Mouse (Mus musculus) heart, postnatal 0 days (tissue): ENCODE data around the gene Gtf2f2.

Experiments used
- CTCF ChIP-seq: IDR thresholded peaks from 2 replicates; pipeline ENCODE4 v1.5.1; 2016; ENCODE audit warnings: antibody characterized with exemption, control low read depth, low read depth
- EP300 ChIP-seq: IDR thresholded peaks from 2 replicates; pipeline ENCODE4 v1.6.1; 2016; ENCODE audit warnings: antibody characterized with exemption, low read depth

DNA sequence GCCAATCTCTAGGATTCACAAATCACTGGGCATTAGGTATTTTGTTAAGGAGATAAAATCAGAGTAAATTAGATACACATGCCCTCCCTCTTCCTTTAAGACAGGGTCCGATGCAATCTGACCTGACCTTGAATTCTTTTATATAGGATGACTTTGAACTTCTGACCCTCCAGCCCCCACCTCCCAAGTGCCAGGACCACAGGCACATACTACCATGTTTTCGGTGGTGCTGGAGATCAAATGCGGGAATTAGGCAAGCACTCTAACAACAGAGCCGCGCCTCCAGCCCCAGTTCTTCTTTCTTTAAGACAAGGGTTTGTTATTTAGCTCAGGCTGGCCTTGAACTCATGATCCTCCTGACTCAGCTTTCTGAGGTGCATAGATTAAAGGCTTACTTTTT is 126.8 kb downstream of the Gtf2f2 start:
- no peak for TF ChIP-seq CTCF
- no peak for TF ChIP-seq EP300
